Mouse (Mus musculus): ENCODE measurements around the gene Rbfox1.

DNA sequence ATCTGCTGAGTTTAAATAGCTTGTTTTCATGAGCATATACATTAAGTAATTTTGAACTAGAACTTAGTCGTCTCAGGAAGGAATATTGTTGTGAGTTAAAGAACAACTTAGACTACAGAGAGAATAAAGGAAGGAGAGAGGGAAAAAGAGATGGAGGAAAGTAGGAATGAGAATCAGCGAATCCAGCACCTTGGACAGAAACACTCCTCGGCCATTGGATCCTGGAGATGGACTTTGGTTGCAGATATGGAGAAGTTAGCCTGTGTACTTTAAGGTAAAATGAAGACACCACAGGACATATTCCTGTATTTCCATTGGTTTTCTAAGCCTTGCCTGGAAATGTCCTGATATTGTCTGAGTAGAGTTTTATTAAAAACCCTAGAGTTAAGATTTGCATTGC is 1045.6 kb downstream of the Rbfox1 start:
- TF ChIP-seq CTCF (IDR thresholded peaks at IDR 0.05; ENCODE audit: low read depth, low read length) (no peak), POLR2A (IDR thresholded peaks at IDR 0.05; ENCODE audit: extremely low read depth, insufficient read depth, low read length) (no peak)
